Mouse (Mus musculus) E14TG2a.4 (cell line): ENCODE measurements around the gene Tprn.
A peak's percentile ranks its signal among the peaks of the same experiment; 100 is the strongest.

Experiments
- H3K27me3 ChIP-seq: 2 replicates; pipeline ENCODE4 v1.6.1; 2014; ENCODE audit warnings: low read length, control low read depth; ENCODE audit not compliant: insufficient read depth
- H3K36me3 ChIP-seq: 2 replicates; pipeline ENCODE4 v1.6.1; 2014; ENCODE audit warnings: low read length, control low read depth; ENCODE audit not compliant: insufficient read depth
- H3K4me1 ChIP-seq: replicated peaks from 2 replicates; pipeline ENCODE4 v1.6.1; 2014; ENCODE audit warnings: low read depth, low read length, control low read depth
- H3K4me3 ChIP-seq: replicated peaks from 2 replicates; pipeline ENCODE4 v1.5.1; 2014; ENCODE audit warnings: mild to moderate bottlenecking, low read length
- H3K9me3 ChIP-seq: 2 replicates; pipeline ENCODE4 v1.6.1; 2014; ENCODE audit warnings: low read length, control low read depth
- CTCF ChIP-seq: conservative IDR thresholded peaks from 2 replicates; pipeline ENCODE4 v1.5.1; 2014; ENCODE audit warnings: low read length
- NANOG ChIP-seq: IDR thresholded peaks from 2 replicates; pipeline ENCODE4 v1.6.1; 2014; ENCODE audit warnings: borderline replicate concordance, low read length, mixed read lengths
- POU5F1 ChIP-seq: IDR thresholded peaks from 2 replicates; pipeline ENCODE4 v1.6.1; 2014; ENCODE audit warnings: low read length, borderline replicate concordance

The Tprn gene

GRCm38 (mm10) chr2:25262291-25262767 lies at the start of gene Tprn:
Gene Tprn, plus strand, starts transcription at chr2:25262618.
- H3K36me3 ChIP-seq, result peaks cover 38% of the 10 kb centered on the region
- H3K27me3 ChIP-seq, result peaks cover 10% of the 10 kb centered on the region
- H3K4me1 ChIP-seq, result peaks cover 55% of the 10 kb centered on the region
- no peaks in the 10 kb centered on the region for H3K9me3 ChIP-seq
- no peak for TF ChIP-seq POU5F1
- TF ChIP-seq CTCF, result no peak
- TF ChIP-seq NANOG, result no peak
- H3K4me3 ChIP-seq, result peak within 1 kb of the TSS; percentile 95

GRCm38 (mm10) chr2:25213266-25213865 lies 49.1 kb upstream of the Tprn start:
- Histone ChIP-seq H3K27me3 (peaks cover 10% of the 10 kb centered on the region), H3K4me1 (peaks cover 40% of the 10 kb centered on the region), H3K4me3 (peak overlapping the region; percentile 73), H3K9me3 (no peaks in the 10 kb centered on the region), H3K36me3 (peaks cover 21% of the 10 kb centered on the region)
- no peak for TF ChIP-seq CTCF
- TF ChIP-seq NANOG, result no peak
- TF ChIP-seq POU5F1, result no peak

- Histone ChIP-seq H3K4me1 (peaks cover 40% of the 10 kb centered on the region), H3K4me3 (peak within 1 kb of the TSS; percentile 73), H3K27me3 (peaks cover 14% of the 10 kb centered on the region), H3K36me3 (peaks cover 12% of the 10 kb centered on the region), H3K9me3 (no peaks in the 10 kb centered on the region)
- no peak for TF ChIP-seq CTCF
- no peak for TF ChIP-seq NANOG
- TF ChIP-seq POU5F1, result no peak
Measured at GRCm38 (mm10) chr2:25214444-25214843, 48.0 kb upstream of the Tprn start, which contains the start of gene Stpg3. Gene Stpg3, minus strand, starts transcription at chr2:25214637.

- Histone ChIP-seq H3K36me3 (peaks cover 20% of the 10 kb centered on the region), H3K4me1 (peaks cover 47% of the 10 kb centered on the region), H3K9me3 (no peaks in the 10 kb centered on the region), H3K27me3 (peaks cover 9% of the 10 kb centered on the region), H3K4me3 (no peak overlapping the region)
- TF ChIP-seq CTCF, result no peak
- no peak for TF ChIP-seq NANOG
- TF ChIP-seq POU5F1, result no peak
Measured at GRCm38 (mm10) chr2:25217666-25218065, 44.8 kb upstream of the Tprn start.

GRCm38 (mm10) chr2:25218445-25218844 lies 44.0 kb upstream of the Tprn start, which contains the start of gene Fam166a:
Gene Fam166a, plus strand, starts transcription at chr2:25218745.
- H3K4me1 ChIP-seq, result peaks cover 42% of the 10 kb centered on the region
- peaks cover 28% of the 10 kb centered on the region for H3K36me3 ChIP-seq
- no peak within 1 kb of the TSS for H3K4me3 ChIP-seq
- peaks cover 6% of the 10 kb centered on the region for H3K27me3 ChIP-seq
- TF ChIP-seq POU5F1 (no peak), CTCF (no peak), NANOG (no peak)
- H3K9me3 ChIP-seq, result no peaks in the 10 kb centered on the region

- peaks cover 43% of the 10 kb centered on the region for H3K4me1 ChIP-seq
- TF ChIP-seq NANOG, result no peak
- no peak for TF ChIP-seq POU5F1
- no peak for TF ChIP-seq CTCF
- H3K4me3 ChIP-seq, result peak overlapping the region; percentile 99
- peaks cover 33% of the 10 kb centered on the region for H3K36me3 ChIP-seq
- H3K27me3 ChIP-seq, result peaks cover 6% of the 10 kb centered on the region
- no peaks in the 10 kb centered on the region for H3K9me3 ChIP-seq
Measured at GRCm38 (mm10) chr2:25221331-25221772, 41.1 kb upstream of the Tprn start.

- Histone ChIP-seq H3K27me3 (no peaks in the 10 kb centered on the region), H3K4me3 (peak overlapping the region; percentile 99), H3K36me3 (peaks cover 33% of the 10 kb centered on the region), H3K4me1 (peaks cover 67% of the 10 kb centered on the region), H3K9me3 (no peaks in the 10 kb centered on the region)
- TF ChIP-seq POU5F1 (no peak), NANOG (no peak), CTCF (no peak)
Measured at GRCm38 (mm10) chr2:25223681-25224491, 38.5 kb upstream of the Tprn start.

- Histone ChIP-seq H3K36me3 (peaks cover 33% of the 10 kb centered on the region), H3K9me3 (no peaks in the 10 kb centered on the region), H3K4me3 (peak within 1 kb of the TSS; percentile 99), H3K4me1 (peaks cover 73% of the 10 kb centered on the region), H3K27me3 (no peaks in the 10 kb centered on the region)
- no peak for TF ChIP-seq NANOG
- no peak for TF ChIP-seq POU5F1
- TF ChIP-seq CTCF, result no peak
Measured at GRCm38 (mm10) chr2:25224492-25224765, 38.0 kb upstream of the Tprn start, which contains the start of gene Tubb4b. Gene Tubb4b, minus strand, starts transcription at chr2:25224702.
